Mouse (Mus musculus): ENCODE data around the gene Srrt. TPM values are rescaled to one million over a fixed set of nuclear protein-coding genes. Genes with fewer than 3 reads are reported as not detected.

The Srrt gene
- polyA plus RNA-seq, 1 experiment from 2014 or later: 175 TPM

GRCm38 (mm10) chr5:137332857-137333511 lies 25.5 kb upstream of the Srrt start:
- H3K27ac ChIP-seq: peak overlapping the region; percentile 91
- 19% methylated on average over 15 of the region's 15 CpGs for WGBS
- DNase-seq (ENCODE audit: low spot score): no peak
- H3K27me3 ChIP-seq (ENCODE audit: insufficient read depth, poor library complexity, severe bottlenecking): no peaks in the 10 kb centered on the region
- H3K4me3 ChIP-seq: peak overlapping the region; percentile 79
- peaks cover 34% of the 10 kb centered on the region for H3K4me1 ChIP-seq (replicated peaks)
- peaks cover 6% of the 10 kb centered on the region; the same call in 1 of the 2 replicates for H3K36me3 ChIP-seq
- H3K9me3 ChIP-seq: no peaks in the 10 kb centered on the region

DNA sequence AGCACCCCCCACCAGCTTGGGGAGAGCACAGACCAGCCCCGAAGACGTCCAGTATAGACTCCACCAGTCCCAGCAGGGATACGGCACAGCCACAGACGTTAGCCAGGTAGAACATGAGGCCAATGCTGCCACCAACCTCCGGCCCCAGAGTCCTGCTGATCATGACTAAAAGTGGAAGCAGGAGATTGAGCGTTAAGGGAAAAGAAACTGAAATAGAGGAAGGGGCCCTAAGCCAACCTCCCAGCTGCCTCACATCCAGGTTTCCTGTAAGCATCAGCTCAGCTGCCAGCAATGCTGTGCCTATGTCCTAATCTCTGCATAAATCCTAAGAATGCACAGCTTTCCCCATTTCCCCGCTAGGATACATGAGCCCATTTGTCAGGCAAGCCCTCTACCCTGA lies 23.4 kb upstream of the Srrt start:
- Histone ChIP-seq H3K9me3 (no peaks in the 10 kb centered on the region), H3K27me3 (ENCODE audit: insufficient read depth, poor library complexity, severe bottlenecking) (no peaks in the 10 kb centered on the region), H3K4me3 (no peak overlapping the region), H3K36me3 (peaks cover 22% of the 10 kb centered on the region), H3K27ac (no peak overlapping the region), H3K4me1 (replicated peaks) (peaks cover 27% of the 10 kb centered on the region)
- DNase-seq (ENCODE audit: low spot score): no peak
- WGBS: 92% methylated on average over 7 of the region's 7 CpGs

GRCm38 (mm10) chr5:137320996-137321395 lies 13.5 kb upstream of the Srrt start:
- H3K36me3 ChIP-seq: peaks cover 77% of the 10 kb centered on the region
- H3K27me3 ChIP-seq (ENCODE audit: insufficient read depth, poor library complexity, severe bottlenecking): no peaks in the 10 kb centered on the region
- no peak overlapping the region for H3K4me3 ChIP-seq
- no peak for DNase-seq (ENCODE audit: low spot score)
- H3K9me3 ChIP-seq: no peaks in the 10 kb centered on the region
- no peak overlapping the region for H3K27ac ChIP-seq
- H3K4me1 ChIP-seq (replicated peaks): no peaks in the 10 kb centered on the region
- 91% methylated on average over 3 of the region's 3 CpGs for WGBS

DNA sequence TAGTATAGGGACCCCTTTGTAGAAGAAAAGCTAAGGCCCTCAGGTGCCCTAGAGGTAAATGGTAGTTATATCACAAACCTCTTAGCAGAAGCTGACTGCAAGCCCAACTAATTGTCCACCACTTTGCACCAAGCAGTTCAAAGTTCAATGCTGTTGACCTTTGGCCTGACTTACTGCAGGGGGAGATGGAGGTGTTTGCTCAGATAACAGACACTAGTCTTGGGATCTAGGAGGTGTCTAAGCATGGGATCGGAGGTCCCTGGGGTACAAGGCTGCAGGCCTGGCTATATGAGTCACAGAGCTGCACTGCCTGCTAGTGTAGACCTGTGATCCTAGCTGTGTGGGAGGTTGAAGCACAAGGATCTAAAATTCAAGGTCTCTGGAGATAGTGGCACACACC lies 11.1 kb upstream of the Srrt start:
- Histone ChIP-seq H3K9me3 (no peaks in the 10 kb centered on the region), H3K27ac (no peak overlapping the region), H3K27me3 (ENCODE audit: insufficient read depth, poor library complexity, severe bottlenecking) (no peaks in the 10 kb centered on the region), H3K4me3 (no peak overlapping the region), H3K36me3 (peaks cover 65% of the 10 kb centered on the region), H3K4me1 (replicated peaks) (peaks cover 22% of the 10 kb centered on the region)
- 85% methylated on average over 1 of the region's 1 CpGs for WGBS
- DNase-seq (ENCODE audit: low spot score): no peak

GRCm38 (mm10) chr5:137317361-137317760 lies 9.9 kb upstream of the Srrt start:
- no peak overlapping the region for H3K27ac ChIP-seq
- no peaks in the 10 kb centered on the region for H3K9me3 ChIP-seq
- no peaks in the 10 kb centered on the region for H3K27me3 ChIP-seq (ENCODE audit: insufficient read depth, poor library complexity, severe bottlenecking)
- H3K4me1 ChIP-seq (replicated peaks): peaks cover 34% of the 10 kb centered on the region
- peaks cover 57% of the 10 kb centered on the region for H3K36me3 ChIP-seq
- 90% methylated on average over 8 of the region's 8 CpGs for WGBS
- H3K4me3 ChIP-seq: no peak overlapping the region
- DNase-seq (ENCODE audit: low spot score): no peak

- no peaks in the 10 kb centered on the region for H3K9me3 ChIP-seq
These were observed 7.8 kb upstream of the Srrt start for GRCm38 (mm10) chr5:137315084-137315903.

GRCm38 (mm10) chr5:137314193-137315083 lies 7.0 kb upstream of the Srrt start, which contains the start of gene Trip6:
TSS of gene Trip6 (minus strand) at chr5:137314404.
- Histone ChIP-seq H3K27me3 (ENCODE audit: insufficient read depth, poor library complexity, severe bottlenecking) (no peaks in the 10 kb centered on the region), H3K27ac (peak within 1 kb of the TSS; percentile 93), H3K36me3 (peaks cover 58% of the 10 kb centered on the region), H3K4me1 (replicated peaks) (peaks cover 42% of the 10 kb centered on the region), H3K4me3 (peak within 1 kb of the TSS; percentile 71), H3K9me3 (no peaks in the 10 kb centered on the region)
- 16% methylated on average over 30 of the region's 30 CpGs for WGBS
- DNase-seq (ENCODE audit: low spot score): peak; percentile 91

More at GRCm38 (mm10) chr5:137315084-137315903, 7.8 kb upstream of the Srrt start:
- Histone ChIP-seq H3K27me3 (ENCODE audit: insufficient read depth, poor library complexity, severe bottlenecking) (no peaks in the 10 kb centered on the region), H3K4me3 (peak overlapping the region; percentile 71), H3K27ac (peak overlapping the region; percentile 93), H3K36me3 (peaks cover 58% of the 10 kb centered on the region), H3K4me1 (replicated peaks) (peaks cover 42% of the 10 kb centered on the region)
- peak; percentile 51 for DNase-seq (ENCODE audit: low spot score)
- 35% methylated on average over 30 of the region's 30 CpGs for WGBS

DNA sequence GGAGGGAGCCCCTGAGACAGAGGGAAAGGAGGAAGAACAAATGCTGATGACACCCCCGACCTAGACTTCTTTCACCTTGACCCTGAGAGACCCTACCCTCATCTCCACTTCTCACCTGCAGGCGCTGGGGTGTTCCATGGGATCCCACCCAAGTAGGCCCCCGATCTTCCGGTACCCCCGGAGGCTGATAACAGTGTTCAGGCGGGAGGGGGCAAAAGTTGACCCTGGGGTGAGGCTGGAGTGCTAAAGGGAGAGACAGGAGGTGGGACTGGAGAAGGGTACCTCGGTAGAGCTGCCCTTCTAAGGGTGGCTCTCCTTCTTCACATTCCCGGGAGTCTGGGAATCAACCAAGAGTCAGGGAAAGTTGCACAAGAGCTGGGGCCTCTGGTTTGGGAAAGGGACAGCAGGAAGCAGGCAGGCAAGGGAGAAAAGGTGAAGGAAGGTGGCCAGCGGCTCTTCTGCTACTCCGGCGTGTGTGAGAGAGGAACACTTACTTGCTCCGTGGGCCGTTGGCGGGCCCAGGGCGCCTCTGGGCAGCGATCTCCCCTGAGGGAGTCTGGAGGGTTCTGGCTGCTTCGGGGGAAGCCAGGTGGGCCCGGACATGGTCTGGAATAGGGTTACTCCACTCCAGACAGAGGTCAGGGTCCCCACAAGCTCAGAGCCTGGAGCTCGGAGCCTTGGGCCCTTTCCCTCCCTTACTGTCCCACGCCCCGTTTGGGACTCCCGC lies 6.2 kb upstream of the Srrt start:
- no peaks in the 10 kb centered on the region for H3K27me3 ChIP-seq (ENCODE audit: insufficient read depth, poor library complexity, severe bottlenecking)
- H3K27ac ChIP-seq: peak overlapping the region; percentile 93
- no peak for DNase-seq (ENCODE audit: low spot score)
- H3K4me3 ChIP-seq: peak overlapping the region; percentile 71
- H3K4me1 ChIP-seq (replicated peaks): peaks cover 42% of the 10 kb centered on the region
- WGBS: 2% methylated on average over 22 of the region's 22 CpGs
- peaks cover 5% of the 10 kb centered on the region; the same call in 1 of the 2 replicates for H3K9me3 ChIP-seq
- H3K36me3 ChIP-seq: peaks cover 61% of the 10 kb centered on the region

DNA sequence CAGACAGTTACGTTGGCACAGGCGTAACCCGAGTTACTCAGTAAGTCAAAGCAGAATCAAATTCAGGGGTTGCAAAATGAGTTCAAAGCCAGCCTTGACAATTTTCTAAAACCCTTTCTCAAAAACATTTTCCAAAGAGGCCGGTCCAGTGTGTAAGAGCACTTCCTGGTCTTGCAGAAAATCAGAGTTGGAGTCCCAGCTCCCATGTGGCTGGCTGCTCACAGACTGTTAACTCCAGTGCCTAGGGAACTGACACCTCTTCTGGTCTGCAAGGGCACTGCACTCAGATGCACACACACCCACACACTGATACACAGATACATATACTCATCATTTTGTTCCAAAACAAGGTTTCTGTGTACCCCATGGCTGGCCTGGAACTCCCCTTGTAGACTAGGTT lies 882 bp upstream of the Srrt start:
- Histone ChIP-seq H3K9me3 (peaks cover 8% of the 10 kb centered on the region; the same call in 1 of the 2 replicates), H3K36me3 (peaks cover 69% of the 10 kb centered on the region), H3K27ac (peak overlapping the region; percentile 98), H3K4me1 (replicated peaks) (peaks cover 50% of the 10 kb centered on the region), H3K4me3 (peak overlapping the region; percentile 92), H3K27me3 (ENCODE audit: insufficient read depth, poor library complexity, severe bottlenecking) (no peaks in the 10 kb centered on the region)
- WGBS: 95% methylated on average over 4 of the region's 4 CpGs
- DNase-seq (ENCODE audit: low spot score): no peak

DNA sequence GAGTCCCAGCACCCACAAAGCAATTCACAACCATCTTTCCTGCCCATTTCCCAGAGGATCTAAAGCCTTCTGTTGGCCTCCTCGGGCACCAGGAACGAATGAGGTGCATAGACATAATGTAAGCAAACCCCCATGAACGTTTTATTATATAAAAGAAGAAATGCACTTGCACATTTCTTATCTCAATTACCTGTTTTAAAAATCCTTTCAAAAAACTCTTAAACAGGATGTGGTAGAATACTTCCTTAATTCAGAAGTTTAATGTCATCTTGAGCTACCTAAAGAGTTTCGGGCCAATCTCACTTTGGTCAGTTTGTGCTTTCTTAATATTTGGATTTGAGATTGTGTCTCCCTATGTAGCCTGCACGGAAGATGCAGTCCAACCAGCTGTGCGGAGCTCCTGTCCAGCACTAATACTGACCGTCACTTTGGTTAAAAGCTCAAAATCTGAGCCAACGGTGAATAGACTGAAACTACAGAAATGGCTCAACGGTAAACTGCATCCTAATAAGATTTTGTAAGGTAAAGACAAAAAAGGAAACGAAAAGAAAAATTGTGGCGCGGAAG lies 952 bp downstream of the Srrt start:
- WGBS: 17% methylated on average over 12 of the region's 12 CpGs
- peaks cover 77% of the 10 kb centered on the region for H3K36me3 ChIP-seq
- DNase-seq (ENCODE audit: low spot score): no peak

GRCm38 (mm10) chr5:137305822-137306221 lies 1.7 kb downstream of the Srrt start:
- peaks cover 77% of the 10 kb centered on the region for H3K36me3 ChIP-seq
- no peaks in the 10 kb centered on the region for H3K27me3 ChIP-seq (ENCODE audit: insufficient read depth, poor library complexity, severe bottlenecking)
- H3K4me3 ChIP-seq: peak overlapping the region; percentile 92
- H3K9me3 ChIP-seq: peaks cover 8% of the 10 kb centered on the region; the same call in 1 of the 2 replicates
- peaks cover 32% of the 10 kb centered on the region for H3K4me1 ChIP-seq (replicated peaks)
- WGBS: 77% methylated on average over 3 of the region's 3 CpGs
- DNase-seq (ENCODE audit: low spot score): no peak
- H3K27ac ChIP-seq: peak overlapping the region; percentile 98; the same call in 1 of the 2 replicates

More for the DNA sequence above, 952 bp downstream of the Srrt start:
- H3K4me3 ChIP-seq: peak overlapping the region; percentile 92
- H3K4me1 ChIP-seq (replicated peaks): peaks cover 32% of the 10 kb centered on the region
- H3K9me3 ChIP-seq: peaks cover 8% of the 10 kb centered on the region; the same call in 1 of the 2 replicates
- H3K27me3 ChIP-seq (ENCODE audit: insufficient read depth, poor library complexity, severe bottlenecking): no peaks in the 10 kb centered on the region
- H3K27ac ChIP-seq: peak overlapping the region; percentile 98
